Mouse (Mus musculus) MN1 (cell line): ENCODE results near the gene Tfap2d.

ENCODE experiments used
- DNase-seq: peaks from one replicate; pipeline ENCODE4 v3.0.0-alpha.2; 2016; ENCODE audit warnings: low spot score

The Tfap2d gene

DNA sequence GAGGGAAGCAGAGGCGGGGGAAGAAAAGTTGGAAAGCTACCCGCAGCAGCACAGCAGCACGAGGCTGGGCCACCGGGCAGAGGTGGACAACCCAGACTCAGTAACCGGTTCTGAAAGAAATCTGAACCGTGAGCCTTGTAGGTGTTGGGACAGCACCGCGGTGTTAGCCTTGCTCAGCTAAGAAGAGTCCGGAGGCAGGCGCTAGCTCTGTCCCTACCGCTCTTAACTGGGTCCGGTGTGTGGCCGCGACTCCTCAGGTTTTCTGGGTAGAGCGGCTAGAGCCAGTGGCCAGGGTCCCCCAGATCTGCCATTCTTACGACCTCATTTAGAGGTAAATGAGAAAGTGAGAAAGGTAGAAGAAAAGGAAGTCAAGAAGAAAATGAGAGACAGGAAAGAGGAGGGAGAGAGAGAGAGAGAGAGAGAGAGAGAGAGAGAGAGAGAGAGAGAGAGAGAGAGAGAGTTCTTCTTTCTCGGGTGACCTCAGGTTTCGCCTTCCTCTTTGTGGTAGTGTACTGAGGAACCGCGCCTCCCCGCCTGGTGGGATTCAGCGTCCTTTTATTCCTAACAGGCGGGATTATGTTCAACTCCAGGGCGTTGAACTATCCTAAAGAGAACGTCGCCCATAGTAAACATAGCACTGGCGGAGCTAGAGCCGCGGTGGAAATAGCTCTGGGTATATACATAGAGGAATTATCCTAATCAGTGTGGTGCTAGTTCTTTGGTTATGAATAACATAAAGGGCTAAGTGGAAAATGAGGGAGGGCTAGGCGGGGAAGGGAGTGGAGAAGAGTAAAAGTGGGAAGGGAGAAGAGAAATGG is 107.6 kb downstream of the Tfap2d start:
- DNase-seq = no peak

GRCm38 (mm10) chr1:19211033-19211405 is 108.2 kb downstream of the Tfap2d start:
- DNase-seq = no peak

GRCm38 (mm10) chr1:19211546-19212154 is 108.8 kb downstream of the Tfap2d start:
- no peak for DNase-seq

GRCm38 (mm10) chr1:19212691-19213090 is 109.9 kb downstream of the Tfap2d start:
- no peak for DNase-seq

- no peak for DNase-seq
Measured at GRCm38 (mm10) chr1:19213171-19213570, 110.3 kb downstream of the Tfap2d start.

DNA sequence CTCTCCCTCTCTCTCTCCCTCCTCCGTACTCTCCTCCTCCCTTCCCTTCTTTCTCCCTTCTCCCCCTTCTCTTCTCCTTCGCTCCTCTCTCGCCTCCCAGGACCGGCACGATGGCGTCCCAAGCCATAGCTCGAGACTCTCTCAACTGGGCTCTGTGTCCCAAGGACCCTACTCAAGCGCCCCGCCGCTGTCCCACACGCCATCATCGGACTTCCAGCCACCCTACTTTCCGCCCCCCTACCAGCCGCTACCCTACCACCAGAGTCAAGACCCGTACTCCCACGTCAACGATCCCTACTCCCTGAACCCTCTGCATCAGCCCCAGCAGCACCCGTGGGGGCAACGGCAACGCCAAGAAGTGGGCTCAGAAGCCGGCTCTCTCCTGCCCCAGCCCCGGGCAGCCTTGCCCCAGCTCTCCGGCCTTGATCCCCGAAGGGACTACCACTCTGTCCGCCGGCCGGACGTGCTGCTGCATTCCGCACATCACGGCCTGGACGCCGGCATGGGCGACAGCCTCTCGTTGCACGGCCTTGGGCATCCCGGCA is 111.1 kb downstream of the Tfap2d start:
- no peak for DNase-seq
